Mouse (Mus musculus) embryonic fibroblast, embryonic 13.5 days (primary cell): ENCODE data around the gene Ms4a6b.

ENCODE experiments used
- CTCF ChIP-seq: IDR thresholded peaks from 2 replicates; pipeline ENCODE4 v1.5.1; 2011; ENCODE audit warnings: mild to moderate bottlenecking, control low read depth, low read length, moderate library complexity, borderline replicate concordance; ENCODE audit not compliant: insufficient read depth
- POLR2A ChIP-seq: IDR thresholded peaks from 2 replicates; pipeline ENCODE4 v1.6.1; 2011; ENCODE audit warnings: low read depth, mild to moderate bottlenecking, control low read depth, low read length, moderate library complexity

DNA sequence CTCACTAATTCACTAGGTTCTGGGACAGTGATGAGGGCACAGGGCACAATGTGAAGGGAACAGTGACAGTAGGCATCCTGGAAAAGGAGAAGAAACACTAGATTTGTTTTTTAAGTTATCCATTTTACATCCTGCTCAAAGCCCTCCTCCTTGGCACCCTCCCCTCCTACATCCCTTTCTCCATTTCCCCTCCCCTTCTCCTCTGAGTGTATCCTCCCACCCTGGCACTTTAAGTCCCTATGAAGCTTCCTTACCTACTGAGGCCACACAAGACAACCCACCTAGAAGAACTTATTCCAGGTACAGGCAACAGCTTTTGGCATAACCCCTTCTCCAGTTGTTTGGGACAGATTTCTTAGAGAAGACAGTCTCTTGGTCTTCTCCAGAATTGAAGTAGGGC lies at the start of gene Ms4a6b:
- no peak for TF ChIP-seq CTCF
- no peak for TF ChIP-seq POLR2A
